Mouse (Mus musculus) thymus, postnatal 14 days (tissue): ENCODE data around the gene Aar2.
"Not testable (repeated sequence)": the region's sequence is repeated elsewhere in the genome, so short reads cannot be mapped to it uniquely, and the experiment has no call there.

ENCODE experiments used
- DNase-seq: peaks from one replicate; pipeline ENCODE4 v3.0.0; 2021

Aar2 gene

GRCm38 (mm10) chr2:156547123-156547891 is at the start of gene Aar2:
TSS of gene Aar2 (plus strand) at chr2:156547584.
- DNase-seq = peak; percentile 86

DNA sequence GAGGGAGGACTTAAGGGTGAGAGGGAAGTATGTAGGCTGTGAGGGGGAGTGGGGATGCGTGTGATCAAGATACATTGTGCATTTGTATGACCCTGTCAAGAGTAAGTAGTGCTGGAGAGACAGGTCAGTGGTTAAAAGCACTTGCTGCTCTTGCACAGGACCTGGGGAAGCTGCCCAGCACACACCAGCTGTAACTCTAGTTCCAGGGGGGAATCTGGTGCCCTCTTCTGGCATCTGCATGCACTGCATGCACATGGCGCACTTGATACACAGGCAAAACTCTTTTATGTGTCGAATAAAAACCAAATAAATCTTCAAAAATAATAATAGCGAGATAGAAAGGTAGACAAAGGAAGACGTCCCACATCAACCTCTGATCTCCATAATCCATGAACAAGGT is 49.5 kb upstream of the Aar2 start:
- DNase-seq = peak; percentile 48

GRCm38 (mm10) chr2:156501025-156501424 is 46.4 kb upstream of the Aar2 start:
- DNase-seq = no peak

- no peak for DNase-seq
Measured at GRCm38 (mm10) chr2:156505533-156505932, 41.9 kb upstream of the Aar2 start.

- DNase-seq = no peak
Measured at GRCm38 (mm10) chr2:156512028-156512427, 35.4 kb upstream of the Aar2 start.

GRCm38 (mm10) chr2:156512561-156512960 is 34.8 kb upstream of the Aar2 start:
- no peak for DNase-seq

GRCm38 (mm10) chr2:156515102-156515501 is 32.3 kb upstream of the Aar2 start:
- DNase-seq = no peak

- DNase-seq = peak; percentile 71
Measured at GRCm38 (mm10) chr2:156515565-156516185, 31.7 kb upstream of the Aar2 start.

- DNase-seq = not testable (repeated sequence)
Measured at GRCm38 (mm10) chr2:156516678-156517077, 30.7 kb upstream of the Aar2 start.

DNA sequence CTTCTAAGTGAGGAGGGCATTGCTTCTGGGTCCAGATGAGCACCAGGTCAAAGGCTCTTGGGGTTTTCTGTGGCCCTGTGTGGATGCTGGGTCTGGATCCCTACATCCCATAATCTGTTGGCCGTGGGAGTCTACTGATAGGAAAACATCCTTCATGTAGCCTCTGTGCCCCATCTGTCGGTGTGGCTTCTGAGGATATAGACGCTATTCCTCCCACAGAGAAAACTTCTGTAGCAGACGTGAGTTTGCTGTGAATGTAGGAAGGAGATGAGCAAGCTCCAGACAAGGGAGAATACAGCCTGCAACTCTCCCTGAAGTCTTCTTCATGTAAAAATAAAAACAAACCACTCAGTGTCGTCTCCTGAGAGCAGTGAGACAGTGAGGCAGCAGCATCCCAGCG is 29.1 kb upstream of the Aar2 start:
- DNase-seq = no peak

DNA sequence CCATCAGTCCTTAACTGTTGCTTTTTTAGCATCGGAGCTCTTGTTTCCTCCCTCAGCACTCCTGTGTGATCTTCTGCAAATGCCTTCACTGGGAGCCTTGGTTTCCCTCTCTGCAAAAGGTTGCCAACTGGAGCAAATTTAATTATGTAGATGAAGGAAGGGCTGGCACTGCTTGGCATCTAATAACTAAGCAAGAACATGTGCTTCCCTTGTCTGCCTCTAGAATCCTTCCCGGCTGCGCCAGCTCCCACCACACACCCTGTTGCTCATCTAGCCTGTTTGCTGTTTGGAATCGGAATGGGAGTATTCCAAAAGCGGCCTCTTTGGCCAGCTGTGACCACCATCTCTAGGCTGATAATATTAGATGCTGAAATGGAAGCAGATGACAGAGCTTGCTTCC is 27.8 kb upstream of the Aar2 start:
- no peak for DNase-seq

- DNase-seq = no peak
Measured at GRCm38 (mm10) chr2:156522994-156523393, 24.4 kb upstream of the Aar2 start.

- no peak for DNase-seq
Measured at GRCm38 (mm10) chr2:156524078-156524477, 23.3 kb upstream of the Aar2 start.

DNA sequence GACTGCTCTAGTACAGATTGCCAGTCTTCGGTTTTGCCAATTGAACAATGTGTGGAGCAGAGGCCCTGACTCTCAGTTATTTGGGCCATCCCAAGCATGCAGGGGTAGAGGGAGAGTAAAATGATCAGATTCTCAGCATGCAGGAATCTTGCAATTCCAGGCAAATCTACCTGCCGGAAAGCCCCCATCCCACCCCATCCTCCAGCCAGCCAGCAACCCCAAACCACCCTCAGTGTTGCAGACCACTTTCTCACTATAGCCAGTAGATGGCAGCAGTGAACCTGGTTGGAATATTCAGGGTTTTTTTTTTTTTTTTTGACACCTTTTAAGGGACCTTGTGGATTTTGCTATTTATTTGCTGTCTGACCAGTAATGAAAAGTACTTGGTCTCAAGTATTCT is 17.7 kb upstream of the Aar2 start:
- DNase-seq = peak; percentile 23

DNA sequence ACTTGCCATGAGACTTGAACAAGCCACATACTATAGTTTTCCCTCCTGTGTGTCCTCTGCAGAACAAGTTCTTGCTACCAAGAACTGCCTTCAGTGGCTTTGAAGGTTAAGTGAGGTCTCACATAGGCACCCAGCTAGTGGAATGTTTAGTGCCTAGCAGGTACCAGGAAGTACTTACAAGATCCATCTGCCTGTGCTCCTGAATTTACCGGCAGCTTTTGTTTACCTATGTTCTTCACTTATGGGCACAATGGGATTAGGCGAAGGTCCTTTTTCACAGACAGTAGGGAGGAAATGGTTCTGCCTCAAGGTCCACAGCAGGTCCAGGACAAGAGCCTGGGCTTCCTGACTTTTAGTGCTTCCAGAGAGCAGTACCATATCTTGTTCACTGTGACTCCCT is 14.2 kb upstream of the Aar2 start:
- no peak for DNase-seq

DNA sequence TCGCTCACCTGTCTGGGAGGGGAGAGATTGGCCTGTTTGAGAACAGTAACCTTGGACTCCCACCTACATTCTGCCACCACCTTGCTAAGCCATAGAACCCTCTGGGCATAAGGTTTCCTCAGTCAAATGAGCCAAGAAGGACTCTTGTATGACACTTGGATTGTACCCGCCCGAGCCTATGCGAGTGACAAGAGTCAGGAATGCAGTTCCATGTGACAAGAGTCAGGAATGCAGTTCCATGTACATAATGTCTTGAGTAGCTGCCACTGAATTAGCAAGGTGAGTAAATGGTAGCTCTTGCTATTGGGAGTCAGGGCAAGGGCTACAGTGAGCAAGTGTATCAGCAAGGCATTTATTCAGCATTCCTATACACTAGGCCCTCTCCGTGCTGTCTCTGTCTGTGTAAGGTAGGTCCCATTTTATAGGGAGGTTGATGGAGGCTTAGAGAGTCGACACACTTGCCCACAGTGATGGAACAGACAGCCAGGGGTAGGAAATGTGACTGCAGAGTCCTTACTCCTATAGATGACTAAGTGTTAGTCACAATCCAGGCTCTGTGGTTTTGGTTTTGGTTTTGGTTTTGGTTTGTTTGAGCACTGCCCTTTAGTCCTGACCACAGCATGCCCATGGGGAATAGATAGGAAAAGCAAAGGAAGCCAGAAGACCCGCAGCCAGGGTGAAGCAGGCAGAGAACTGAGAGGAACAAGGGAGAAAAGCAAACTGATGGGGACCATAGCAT is 8.4 kb upstream of the Aar2 start:
- DNase-seq = no peak

- DNase-seq = no peak
Measured at GRCm38 (mm10) chr2:156540991-156541390, 6.4 kb upstream of the Aar2 start.

GRCm38 (mm10) chr2:156542410-156542809 is 5.0 kb upstream of the Aar2 start:
- DNase-seq = no peak

DNA sequence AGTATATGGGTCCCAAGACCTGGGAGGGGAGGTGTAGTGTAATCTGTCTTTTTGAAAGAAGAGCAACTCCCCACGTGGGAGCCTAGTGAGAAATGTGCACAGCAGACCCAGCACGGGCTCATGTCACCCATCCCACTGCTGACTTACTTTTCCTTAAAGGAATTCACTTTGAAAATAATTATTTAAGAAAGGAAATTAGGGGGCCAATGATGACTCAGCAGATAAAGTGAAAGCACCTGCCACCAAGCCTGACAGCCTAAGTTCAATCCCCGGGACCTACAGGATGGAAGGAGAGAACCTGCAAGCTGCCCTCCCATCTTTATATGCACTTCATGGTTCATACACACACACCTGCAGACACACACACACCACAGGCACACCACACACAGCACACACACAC is 3.6 kb upstream of the Aar2 start:
- no peak for DNase-seq

GRCm38 (mm10) chr2:156552421-156552820 is 5.0 kb downstream of the Aar2 start:
- DNase-seq = no peak

GRCm38 (mm10) chr2:156561808-156562207 is 14.4 kb downstream of the Aar2 start:
- DNase-seq = no peak

GRCm38 (mm10) chr2:156563557-156563956 is 16.2 kb downstream of the Aar2 start:
- DNase-seq = no peak

- DNase-seq = no peak
Measured at GRCm38 (mm10) chr2:156566512-156566911, 19.1 kb downstream of the Aar2 start.

GRCm38 (mm10) chr2:156568647-156569046 is 21.3 kb downstream of the Aar2 start:
- no peak for DNase-seq
